Mouse (Mus musculus) CH12.LX (cell line): ENCODE measurements around the gene Txndc15. TPM values are rescaled to one million over a fixed set of nuclear protein-coding genes. Genes with fewer than 3 reads are reported as not detected.

ENCODE experiments used
- DNase-seq: peaks from one replicate; pipeline ENCODE4 v3.0.0-alpha.2; 2013; ENCODE audit errors: extremely low read depth
- H3K27ac ChIP-seq: 2 replicates; pipeline ENCODE4 v1.5.1; 2012; ENCODE audit warnings: low read depth, mild to moderate bottlenecking, control low read depth, moderate library complexity; ENCODE audit not compliant: insufficient read depth
- H3K27me3 ChIP-seq: replicated peaks from 2 replicates; pipeline ENCODE3; 2012; ENCODE audit warnings: inconsistent platforms
- H3K36me3 ChIP-seq, 2 experiments: replicated peaks in 1 of 2; 2 replicates each; pipeline versions ENCODE3 to v1.6.1; 2012; ENCODE audit warnings: inconsistent platforms in 1 of 2, low read length in 1 of 2, mild to moderate bottlenecking in 1 of 2, mixed read lengths in 1 of 2, moderate library complexity in 1 of 2; ENCODE audit not compliant: control insufficient read depth in 1 of 2, insufficient read depth in 1 of 2
- H3K4me1 ChIP-seq, 2 experiments: 2 replicates each; pipeline ENCODE4 v1.6.1; 2012; ENCODE audit warnings: inconsistent platforms in 1 of 2, moderate library complexity in 1 of 2; ENCODE audit not compliant: insufficient read depth in 2 of 2, control insufficient read depth in 1 of 2
- H3K4me2 ChIP-seq: 2 replicates; pipeline ENCODE4 v1.6.1; 2012; ENCODE audit warnings: low read depth, mild to moderate bottlenecking, control low read depth; ENCODE audit not compliant: poor library complexity, insufficient read depth, severe bottlenecking
- H3K4me3 ChIP-seq, 3 experiments: fragments of 150-350 bp in 1 of 3; sonication (generic) in 1 of 3; replicated peaks in 1 of 3; 2 replicates each; pipeline versions ENCODE3 to v1.5.1; 2011 to 2012; ENCODE audit warnings: low read depth in 2 of 3, low read length in 2 of 3, mild to moderate bottlenecking in 2 of 3, moderate library complexity in 2 of 3, control low read depth in 1 of 3, improper control_type of control experiment in 1 of 3, inconsistent platforms in 1 of 3, mixed read lengths in 1 of 3; ENCODE audit not compliant: poor library complexity in 1 of 3
- H3K79me2 ChIP-seq: replicated peaks from 2 replicates; pipeline ENCODE4 v1.6.1; 2012; ENCODE audit warnings: mild to moderate bottlenecking, moderate library complexity; ENCODE audit not compliant: control insufficient read depth, poor library complexity, insufficient read depth, severe bottlenecking; ENCODE audit errors: extremely low read depth
- H3K9ac ChIP-seq: 2 replicates; pipeline ENCODE4 v1.6.1; 2012; ENCODE audit warnings: low read depth, mild to moderate bottlenecking, control low read depth, moderate library complexity; ENCODE audit not compliant: insufficient read depth
- H3K9me3 ChIP-seq: replicated peaks from 2 replicates; pipeline ENCODE3; 2012; ENCODE audit warnings: low read length, inconsistent platforms, mixed read lengths
- BHLHE40 ChIP-seq: IDR thresholded peaks from 2 replicates; pipeline ENCODE4 v1.6.1; 2011; ENCODE audit warnings: mild to moderate bottlenecking, low read depth, low read length, improper control_type of control experiment
- CTCF ChIP-seq, 2 experiments: IDR thresholded peaks in 1 of 2; conservative IDR thresholded peaks in 1 of 2; 2 replicates each; pipeline ENCODE4 v1.5.1; 2011 to 2012; ENCODE audit warnings: low read depth in 2 of 2, low read length in 2 of 2, improper control_type of control experiment in 1 of 2, inconsistent platforms in 1 of 2, mild to moderate bottlenecking in 1 of 2, moderate library complexity in 1 of 2
- ELF1 ChIP-seq: IDR thresholded peaks from 2 replicates; pipeline ENCODE4 v1.6.1; 2014; ENCODE audit warnings: low read depth, mild to moderate bottlenecking, inconsistent platforms, low read length, improper control_type of control experiment
- ETS1 ChIP-seq: conservative IDR thresholded peaks from 2 replicates; pipeline ENCODE4 v1.6.1; 2012; ENCODE audit warnings: low read depth, mild to moderate bottlenecking, inconsistent platforms, low read length, improper control_type of control experiment, moderate library complexity
- GABPA ChIP-seq: IDR thresholded peaks from 2 replicates; pipeline ENCODE4 v1.6.1; 2012; ENCODE audit warnings: low read depth, low read length, improper control_type of control experiment, inconsistent platforms; ENCODE audit not compliant: insufficient replicate concordance
- HCFC1 ChIP-seq: IDR thresholded peaks from 2 replicates; pipeline ENCODE4 v1.6.1; 2012; ENCODE audit warnings: low read depth, mild to moderate bottlenecking, inconsistent platforms, low read length, improper control_type of control experiment
- IRF4 ChIP-seq: IDR thresholded peaks from 2 replicates; pipeline ENCODE4 v1.6.1; 2014; ENCODE audit warnings: low read depth, mild to moderate bottlenecking, inconsistent platforms, low read length, improper control_type of control experiment
- JUN ChIP-seq: IDR thresholded peaks from 2 replicates; pipeline ENCODE4 v1.6.1; 2011; ENCODE audit warnings: low read depth, mild to moderate bottlenecking, low read length, improper control_type of control experiment, moderate library complexity; ENCODE audit not compliant: insufficient read depth
- KAT2A ChIP-seq: IDR thresholded peaks from 2 replicates; pipeline ENCODE4 v1.6.1; 2012; ENCODE audit warnings: low read length, improper control_type of control experiment, inconsistent platforms; ENCODE audit not compliant: insufficient replicate concordance
- MAX ChIP-seq: IDR thresholded peaks from 2 replicates; pipeline ENCODE4 v1.6.1; 2011; ENCODE audit warnings: low read length, improper control_type of control experiment
- MAZ ChIP-seq: IDR thresholded peaks from 2 replicates; pipeline ENCODE4 v1.6.1; 2012; ENCODE audit warnings: low read depth, mild to moderate bottlenecking, inconsistent platforms, low read length, improper control_type of control experiment, moderate library complexity
- MXI1 ChIP-seq: IDR thresholded peaks from 2 replicates; pipeline ENCODE4 v1.6.1; 2011; ENCODE audit warnings: mild to moderate bottlenecking, low read depth, low read length, improper control_type of control experiment
- NELFE ChIP-seq: IDR thresholded peaks from 2 replicates; pipeline ENCODE4 v1.6.1; 2011; ENCODE audit warnings: low read depth, low read length, improper control_type of control experiment
- NRF1 ChIP-seq: IDR thresholded peaks from 2 replicates; pipeline ENCODE4 v1.6.1; 2014; ENCODE audit warnings: low read depth, mild to moderate bottlenecking, inconsistent platforms, low read length, improper control_type of control experiment, moderate library complexity
- PAX5 ChIP-seq: IDR thresholded peaks from 2 replicates; pipeline ENCODE4 v1.6.1; 2012; ENCODE audit warnings: low read length, inconsistent platforms, mixed read lengths
- POLR2A ChIP-seq: IDR thresholded peaks from 2 replicates; pipeline ENCODE4 v1.6.1; 2011; ENCODE audit warnings: low read depth, mild to moderate bottlenecking, improper control_type of control experiment, low read length
- POLR2AphosphoS2 ChIP-seq: IDR thresholded peaks from 2 replicates; pipeline ENCODE4 v1.6.1; 2011; ENCODE audit warnings: low read depth, low read length, improper control_type of control experiment
- RCOR1 ChIP-seq: conservative IDR thresholded peaks from 2 replicates; pipeline ENCODE4 v1.6.1; 2012; ENCODE audit warnings: low read depth, mild to moderate bottlenecking, inconsistent platforms, low read length, improper control_type of control experiment
- USF1 ChIP-seq: IDR thresholded peaks from 2 replicates; pipeline ENCODE4 v1.6.1; 2014; ENCODE audit warnings: low read depth, mild to moderate bottlenecking, inconsistent platforms, low read length, improper control_type of control experiment
- USF2 ChIP-seq: conservative IDR thresholded peaks from 2 replicates; pipeline ENCODE4 v1.6.1; 2011; ENCODE audit warnings: low read depth, low read length, improper control_type of control experiment
- ZC3H11A ChIP-seq: IDR thresholded peaks from 2 replicates; pipeline ENCODE4 v1.6.1; 2012; ENCODE audit warnings: low read depth, mild to moderate bottlenecking, inconsistent platforms, low read length, improper control_type of control experiment
- dilution Hi-C: fragments of 300-500 bp; cut with MboI; formaldehyde crosslinking; loops from 2 replicates; pipeline ENCODE4 v1.14.3; 2020; ENCODE audit warnings: low sequenced_read_pairs; ENCODE audit not compliant: extremely low pct_unique_long_range_greater_than_20kb, extremely low pct_ligation_motif_present
- in situ Hi-C: fragments of 300-500 bp; cut with MboI; formaldehyde crosslinking; loops from 3 replicates; pipeline ENCODE4 v1.14.3; 2019; ENCODE audit warnings: low sequenced_read_pairs, low pct_ligation_motif_present, low pct_unique_long_range_greater_than_20kb, mixed read lengths
- polyA plus RNA-seq: library from polyadenylated mRNA; unstranded; fragments of >175 nt; gene quantifications from 2 replicates; pipeline ENCODE4 v1.2.1, GENCODE M21; 2012; ENCODE audit warnings: low read depth; ENCODE audit not compliant: insufficient read length
- total RNA-seq, 2 experiments: library from RNA; depleted of rRNA; stranded (reverse); fragments of 300-350 nt in 1 of 2; fragments of >200 nt in 1 of 2; gene quantifications; 2 replicates each; pipeline ENCODE4 v1.2.3; 2012 to 2014

The Txndc15 gene
- total and polyA plus RNA-seq, 3 experiments: 34.6 to 48.7 (median 37.4) TPM

- TF ChIP-seq KAT2A (no peak), ELF1 (no peak; the same call in 1 of the 2 replicates), ZC3H11A (no peak), GABPA (no peak), CTCF (conservative IDR thresholded peaks at IDR 0.05 in 1 of 2, IDR thresholded peaks at IDR 0.05 in 1 of 2; ENCODE audit: low read depth in 2 of 2, low read length in 2 of 2) (peak in 1 of 2 experiments; percentile 90; a peak in 2 of 4 replicates), MAZ (no peak; the same call in 1 of the 2 replicates)
- TF ChIP-seq, all 38 proteins: peak for 12
Measured at GRCm38 (mm10) chr13:55727839-55728238, 13.4 kb downstream of the Txndc15 start (continued).

- Histone ChIP-seq H3K4me2 (no peak overlapping the region), H3K79me2 (no peaks in the 10 kb centered on the region), H3K4me3 (no peak overlapping the region), H3K27ac (no peak overlapping the region), H3K4me1 (peaks cover 2 to 15% of the 10 kb centered on the region in 2 experiments; a peak in 2 of 4 replicates), H3K9ac (no peak overlapping the region), H3K36me3 (peaks cover 4 to 33% of the 10 kb centered on the region in 2 experiments), H3K27me3 (no peaks in the 10 kb centered on the region), H3K9me3 (no peaks in the 10 kb centered on the region)
- in situ Hi-C loops: no loop called here
- DNase-seq: no peak
- dilution Hi-C loops: no loop called here
- TF ChIP-seq JUN: no peak
- no peak for TF ChIP-seq IRF4
- no peak for TF ChIP-seq USF1
- no peak for TF ChIP-seq RCOR1
- TF ChIP-seq MAZ: no peak
- TF ChIP-seq BHLHE40: no peak
- no peak for TF ChIP-seq MAX
- no peak for TF ChIP-seq POLR2A
- no peak for TF ChIP-seq USF2
- no peak for TF ChIP-seq MXI1
- TF ChIP-seq NRF1: no peak
- no peak for TF ChIP-seq HCFC1
- TF ChIP-seq PAX5: no peak
- TF ChIP-seq NELFE: no peak
- no peak for TF ChIP-seq POLR2AphosphoS2
- TF ChIP-seq ETS1: no peak
Measured at GRCm38 (mm10) chr13:55730716-55731115, 16.3 kb downstream of the Txndc15 start.
